Mouse (Mus musculus): ENCODE measurements around the gene Dcaf10.
"Not testable (repeated sequence)": the region's sequence is repeated elsewhere in the genome, so short reads cannot be mapped to it uniquely, and the experiment has no call there.

Dcaf10 gene

GRCm38 (mm10) chr4:45393658-45394057 lies 51.8 kb downstream of the Dcaf10 start:
- no peak for DNase-seq (ENCODE audit: low read depth, low spot score)

- DNase-seq (ENCODE audit: low read depth, low spot score): not testable (repeated sequence)
These were observed 54.3 kb downstream of the Dcaf10 start for GRCm38 (mm10) chr4:45396211-45396610.

GRCm38 (mm10) chr4:45398315-45398714 lies 56.4 kb downstream of the Dcaf10 start:
- DNase-seq (ENCODE audit: low read depth, low spot score): not testable (repeated sequence)

GRCm38 (mm10) chr4:45399421-45400210 lies 57.7 kb downstream of the Dcaf10 start:
- no peak for DNase-seq (ENCODE audit: low read depth, low spot score)

- DNase-seq (ENCODE audit: low read depth, low spot score): no peak
These were observed 60.4 kb downstream of the Dcaf10 start for GRCm38 (mm10) chr4:45402281-45402680.

GRCm38 (mm10) chr4:45402878-45403498 lies 61.1 kb downstream of the Dcaf10 start:
- DNase-seq (ENCODE audit: low read depth, low spot score): no peak

GRCm38 (mm10) chr4:45403499-45403878 lies 61.6 kb downstream of the Dcaf10 start:
- DNase-seq (ENCODE audit: low read depth, low spot score): no peak

GRCm38 (mm10) chr4:45404086-45404485 lies 62.2 kb downstream of the Dcaf10 start:
- no peak for DNase-seq (ENCODE audit: low read depth, low spot score)

- DNase-seq (ENCODE audit: low read depth, low spot score): no peak
These were observed 63.4 kb downstream of the Dcaf10 start for GRCm38 (mm10) chr4:45405315-45405714.

- DNase-seq (ENCODE audit: low read depth, low spot score): no peak
These were observed 64.5 kb downstream of the Dcaf10 start for GRCm38 (mm10) chr4:45406397-45406796.

- DNase-seq (ENCODE audit: low read depth, low spot score): no peak
These were observed 65.3 kb downstream of the Dcaf10 start for GRCm38 (mm10) chr4:45407001-45407702.

- DNase-seq (ENCODE audit: low read depth, low spot score): peak; percentile 58
These were observed 65.9 kb downstream of the Dcaf10 start for GRCm38 (mm10) chr4:45407703-45408334.

GRCm38 (mm10) chr4:45408427-45409132 lies 66.7 kb downstream of the Dcaf10 start, which contains the start of gene Slc25a51:
Slc25a51 (minus strand) TSS chr4:45408766.
- peak; percentile 94 for DNase-seq (ENCODE audit: low read depth, low spot score)

GRCm38 (mm10) chr4:45409270-45409669 lies 67.4 kb downstream of the Dcaf10 start:
- DNase-seq (ENCODE audit: low read depth, low spot score): peak; percentile 94

- no peak for DNase-seq (ENCODE audit: low read depth, low spot score)
These were observed 69.4 kb downstream of the Dcaf10 start for GRCm38 (mm10) chr4:45411181-45411790.

- no peak for DNase-seq (ENCODE audit: low read depth, low spot score)
These were observed 70.7 kb downstream of the Dcaf10 start for GRCm38 (mm10) chr4:45412433-45413192.

- DNase-seq (ENCODE audit: low read depth, low spot score): no peak
These were observed 71.9 kb downstream of the Dcaf10 start for GRCm38 (mm10) chr4:45413674-45414338.

- DNase-seq (ENCODE audit: low read depth, low spot score): no peak
These were observed 74.4 kb downstream of the Dcaf10 start for GRCm38 (mm10) chr4:45416314-45416713.

GRCm38 (mm10) chr4:45418229-45418950 lies 76.5 kb downstream of the Dcaf10 start:
- DNase-seq (ENCODE audit: low read depth, low spot score): peak; percentile 65
